Mouse (Mus musculus): Measurements from ENCODE around the gene Lamp5. TPM values are rescaled to one million over a fixed set of nuclear protein-coding genes. Genes with fewer than 3 reads are reported as not detected.

The Lamp5 gene
- 2.4 and 4.7 TPM in 2 replicates for polyA plus RNA-seq (2016; fragmentation: Nextera tagmentation; extraction: Ambion mirVana)

DNA sequence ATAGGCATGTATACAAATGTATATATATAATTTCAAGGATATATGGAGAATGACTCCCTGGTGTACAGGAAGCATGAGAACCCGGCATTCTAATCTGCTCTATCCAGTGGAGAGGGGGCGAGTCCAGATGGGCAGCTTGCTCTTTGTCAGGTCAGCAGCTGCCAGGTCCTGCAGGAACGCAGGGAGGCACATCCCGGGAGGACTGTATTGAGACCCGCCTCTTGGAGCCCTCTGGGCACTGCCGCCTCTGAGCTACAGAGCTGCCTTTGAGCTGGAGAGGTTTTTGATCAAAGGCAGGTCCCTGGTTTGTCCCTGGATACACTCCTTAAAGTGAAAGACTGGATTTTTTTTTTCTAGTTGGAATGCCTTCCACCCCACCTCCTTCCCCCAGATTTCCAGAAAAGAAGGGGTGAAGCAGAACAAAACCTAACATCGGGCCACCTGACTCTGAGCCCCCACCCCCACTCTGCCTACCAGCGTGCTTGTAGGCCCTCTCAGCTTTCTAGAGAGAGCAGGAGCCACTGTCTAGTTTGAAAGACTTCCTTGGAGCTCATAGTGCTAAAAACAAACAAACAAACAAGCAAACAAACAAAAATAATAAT, at the start of gene Lamp5:
TSS of gene Lamp5 (plus strand) at position 552 of the 602 bp plus-strand sequence.
- Histone ChIP-seq H3K4me1 (peaks cover 18% of the 10 kb centered on the region), H3K36me3 (replicated peaks) (no peaks in the 10 kb centered on the region), H3K4me3 (peak within 1 kb of the TSS; percentile 51), H3K27me3 (replicated peaks; ENCODE audit: low read depth, poor library complexity, severe bottlenecking) (peaks cover 39% of the 10 kb centered on the region), H3K27ac (replicated peaks) (0 out of 2 replicates have a peak within 1 kb of the TSS, but pooled peaks have one; percentile 10), H3K9me3 (no peaks in the 10 kb centered on the region)
- peak; percentile 56 for DNase-seq (ENCODE audit: low spot score)
- 1% methylated on average over 8 of the region's 8 CpGs for WGBS

DNA sequence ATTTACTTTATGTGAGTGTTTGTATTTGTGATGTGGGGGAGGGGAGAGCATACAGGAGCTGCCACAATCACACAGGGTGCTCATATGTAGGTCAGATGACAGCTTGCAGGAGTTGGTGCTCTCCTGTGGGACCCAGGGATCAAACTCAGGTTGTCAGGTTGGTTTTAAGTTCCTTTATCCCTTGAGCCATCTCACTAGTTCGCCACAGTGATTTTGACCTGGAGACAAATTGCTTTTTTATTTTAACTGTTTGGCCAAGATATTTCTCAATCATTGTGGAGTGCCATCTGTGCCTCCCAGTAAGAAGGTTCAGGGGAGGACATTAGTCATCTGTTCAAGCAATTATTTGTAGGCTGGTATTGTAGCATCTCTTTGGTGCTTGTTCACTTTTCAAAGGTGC, 48.2 kb upstream of the Lamp5 start:
- 84% methylated on average over 1 of the region's 1 CpGs for WGBS
- no peaks in the 10 kb centered on the region for H3K9me3 ChIP-seq
- H3K27ac ChIP-seq (replicated peaks): no peak overlapping the region
- no peaks in the 10 kb centered on the region for H3K27me3 ChIP-seq (replicated peaks; ENCODE audit: low read depth, poor library complexity, severe bottlenecking)
- H3K4me3 ChIP-seq: no peak overlapping the region
- H3K36me3 ChIP-seq (replicated peaks): 0 out of 2 replicates have a peak, but pooled peaks cover 3% of the 10 kb centered on the region
- no peak for DNase-seq (ENCODE audit: low spot score)
- peaks cover 5% of the 10 kb centered on the region; the same call in 1 of the 2 replicates for H3K4me1 ChIP-seq

DNA sequence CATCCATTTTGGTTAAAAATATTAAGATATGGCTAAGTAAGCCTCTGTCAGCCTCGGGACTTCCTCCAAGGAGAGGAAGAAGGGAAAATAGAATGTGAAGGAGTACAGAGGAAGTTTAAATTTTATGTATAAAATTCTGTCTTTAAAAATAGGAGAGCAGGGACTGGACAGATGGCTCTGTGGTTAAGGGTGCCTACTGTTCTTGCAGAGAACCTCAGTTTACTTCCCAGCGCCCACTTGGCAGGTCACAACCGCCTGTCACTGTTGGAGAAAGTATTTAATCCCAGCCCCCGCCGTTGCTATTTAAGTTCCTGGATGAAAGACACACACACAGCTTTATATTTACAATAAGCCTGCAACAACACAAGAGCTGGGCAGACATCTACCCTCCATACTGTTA, 45.8 kb upstream of the Lamp5 start:
- DNase-seq (ENCODE audit: low spot score): no peak
- no peaks in the 10 kb centered on the region for H3K27me3 ChIP-seq (replicated peaks; ENCODE audit: low read depth, poor library complexity, severe bottlenecking)
- no peaks in the 10 kb centered on the region for H3K9me3 ChIP-seq
- no peaks in the 10 kb centered on the region for H3K4me1 ChIP-seq
- H3K27ac ChIP-seq (replicated peaks): no peak overlapping the region
- H3K36me3 ChIP-seq (replicated peaks): 0 out of 2 replicates have a peak, but pooled peaks cover 3% of the 10 kb centered on the region
- no peak overlapping the region for H3K4me3 ChIP-seq
- 90% methylated on average over 5 of the region's 5 CpGs for WGBS

DNA sequence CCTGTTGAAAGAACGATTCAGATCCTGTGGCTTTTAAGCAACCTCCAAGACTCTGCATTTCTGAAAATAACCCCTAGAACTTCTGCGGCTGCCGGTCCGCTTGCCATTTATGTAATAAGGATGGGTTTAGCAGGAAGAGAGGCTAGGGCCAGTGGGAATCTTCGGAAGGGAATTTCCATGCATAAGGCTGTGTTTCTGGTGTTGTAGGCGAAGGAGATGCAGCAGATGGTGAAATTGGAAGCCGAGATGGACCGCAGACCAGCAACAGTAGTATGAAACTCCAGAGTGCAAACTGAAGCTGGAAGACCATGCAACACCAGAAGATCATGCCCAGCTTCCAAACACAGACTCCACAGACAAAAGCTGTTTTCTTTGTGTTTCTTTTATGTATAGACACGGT, 39.3 kb upstream of the Lamp5 start:
- no peaks in the 10 kb centered on the region for H3K27me3 ChIP-seq (replicated peaks; ENCODE audit: low read depth, poor library complexity, severe bottlenecking)
- DNase-seq (ENCODE audit: low spot score): no peak
- 93% methylated on average over 9 of the region's 9 CpGs for WGBS

GRCm38 (mm10) chr2:136048464-136048863, 3.6 kb upstream of the Lamp5 start:
- Histone ChIP-seq H3K27me3 (replicated peaks; ENCODE audit: low read depth, poor library complexity, severe bottlenecking) (peaks cover 34% of the 10 kb centered on the region), H3K4me1 (peaks cover 18% of the 10 kb centered on the region), H3K27ac (replicated peaks) (no peak overlapping the region), H3K36me3 (replicated peaks) (no peaks in the 10 kb centered on the region), H3K4me3 (no peak overlapping the region), H3K9me3 (no peaks in the 10 kb centered on the region)
- no peak for DNase-seq (ENCODE audit: low spot score)
- 91% methylated on average over 4 of the region's 4 CpGs for WGBS

More for the DNA sequence above, 39.3 kb upstream of the Lamp5 start:
- no peak overlapping the region for H3K27ac ChIP-seq (replicated peaks)
- 0 out of 2 replicates have a peak, but pooled peaks cover 3% of the 10 kb centered on the region for H3K36me3 ChIP-seq (replicated peaks)
- no peaks in the 10 kb centered on the region for H3K4me1 ChIP-seq
- no peak overlapping the region for H3K4me3 ChIP-seq
- H3K9me3 ChIP-seq: no peaks in the 10 kb centered on the region

DNA sequence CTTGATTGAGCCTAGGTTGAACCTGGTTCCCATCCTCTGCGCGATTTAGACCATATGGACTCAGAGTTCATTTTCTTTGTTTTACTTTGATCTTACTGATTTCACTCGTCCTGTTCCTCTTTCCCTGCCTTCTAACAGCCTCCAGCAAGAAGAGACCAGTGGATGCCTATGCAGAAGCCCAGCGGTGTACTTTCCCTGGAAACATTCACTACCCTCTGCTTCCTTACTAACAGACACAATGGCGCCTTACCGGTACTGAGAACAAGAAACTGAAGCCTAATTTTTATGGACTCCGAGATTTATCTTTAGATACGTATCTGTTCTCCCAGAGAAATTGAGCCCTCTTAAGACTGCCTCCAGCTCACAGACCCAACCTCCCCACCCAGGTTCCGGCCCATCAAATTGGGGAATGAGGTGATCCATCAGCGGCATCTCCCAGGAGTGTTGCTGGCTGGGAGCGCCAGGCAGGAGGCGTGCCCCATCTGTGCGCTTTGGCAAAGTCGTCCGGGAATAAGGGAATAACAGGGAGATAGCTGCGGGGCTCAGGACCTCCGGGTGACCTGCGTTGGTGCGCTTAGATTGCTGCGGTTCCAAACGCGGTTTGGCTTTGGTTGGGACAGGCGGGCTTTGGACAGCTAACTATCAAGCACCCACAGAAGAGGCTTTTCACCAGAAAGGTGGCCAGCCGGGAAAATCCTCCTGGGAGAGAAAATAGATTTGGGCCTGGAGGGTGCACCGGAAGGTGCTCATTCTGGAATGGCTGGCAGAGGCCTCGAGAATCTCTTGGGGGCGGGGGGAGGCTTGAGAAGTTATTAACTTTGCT, 1.0 kb upstream of the Lamp5 start:
- 13% methylated on average over 27 of the region's 27 CpGs for WGBS
- Histone ChIP-seq H3K27me3 (replicated peaks; ENCODE audit: low read depth, poor library complexity, severe bottlenecking) (peaks cover 38% of the 10 kb centered on the region), H3K4me1 (peaks cover 18% of the 10 kb centered on the region), H3K9me3 (no peaks in the 10 kb centered on the region), H3K27ac (replicated peaks) (0 out of 2 replicates have a peak overlapping the region, but pooled peaks have one; percentile 1), H3K36me3 (replicated peaks) (no peaks in the 10 kb centered on the region), H3K4me3 (peak overlapping the region; percentile 51)
- DNase-seq (ENCODE audit: low spot score): peak; percentile 44

GRCm38 (mm10) chr2:136057861-136058331, 5.9 kb downstream of the Lamp5 start:
- DNase-seq (ENCODE audit: low spot score): peak; percentile 56
- WGBS: 5% methylated on average over 19 of the region's 19 CpGs
- no peaks in the 10 kb centered on the region for H3K9me3 ChIP-seq
- H3K4me3 ChIP-seq: peak overlapping the region; percentile 59
- no peak overlapping the region for H3K27ac ChIP-seq (replicated peaks)
- no peaks in the 10 kb centered on the region for H3K36me3 ChIP-seq (replicated peaks)
- peaks cover 28% of the 10 kb centered on the region for H3K4me1 ChIP-seq
- H3K27me3 ChIP-seq (replicated peaks; ENCODE audit: low read depth, poor library complexity, severe bottlenecking): peaks cover 53% of the 10 kb centered on the region

DNA sequence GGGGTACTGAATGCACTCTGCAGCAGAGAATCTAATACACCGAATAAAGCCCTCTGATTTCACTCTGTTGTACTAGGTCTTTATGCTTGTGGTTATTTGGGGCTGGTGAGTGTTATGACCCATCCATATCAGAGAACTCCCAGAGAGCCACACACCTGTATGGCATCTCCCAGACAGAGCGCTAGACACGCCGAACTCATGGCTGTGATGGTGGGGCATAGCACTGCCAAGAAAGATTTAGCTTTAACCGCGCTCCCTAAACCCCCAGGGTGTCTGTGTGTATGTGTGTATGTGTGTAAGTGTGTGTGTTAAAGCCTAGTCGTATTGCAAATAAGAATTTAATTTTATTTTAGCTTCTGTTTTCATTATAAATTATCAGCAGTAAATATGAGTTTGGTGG, 6.4 kb downstream of the Lamp5 start:
- Histone ChIP-seq H3K36me3 (replicated peaks) (no peaks in the 10 kb centered on the region), H3K4me3 (peak overlapping the region; percentile 59), H3K27me3 (replicated peaks; ENCODE audit: low read depth, poor library complexity, severe bottlenecking) (peaks cover 53% of the 10 kb centered on the region), H3K4me1 (peaks cover 28% of the 10 kb centered on the region), H3K9me3 (no peaks in the 10 kb centered on the region), H3K27ac (replicated peaks) (no peak overlapping the region)
- 4% methylated on average over 7 of the region's 7 CpGs for WGBS
- peak; percentile 22 for DNase-seq (ENCODE audit: low spot score)

DNA sequence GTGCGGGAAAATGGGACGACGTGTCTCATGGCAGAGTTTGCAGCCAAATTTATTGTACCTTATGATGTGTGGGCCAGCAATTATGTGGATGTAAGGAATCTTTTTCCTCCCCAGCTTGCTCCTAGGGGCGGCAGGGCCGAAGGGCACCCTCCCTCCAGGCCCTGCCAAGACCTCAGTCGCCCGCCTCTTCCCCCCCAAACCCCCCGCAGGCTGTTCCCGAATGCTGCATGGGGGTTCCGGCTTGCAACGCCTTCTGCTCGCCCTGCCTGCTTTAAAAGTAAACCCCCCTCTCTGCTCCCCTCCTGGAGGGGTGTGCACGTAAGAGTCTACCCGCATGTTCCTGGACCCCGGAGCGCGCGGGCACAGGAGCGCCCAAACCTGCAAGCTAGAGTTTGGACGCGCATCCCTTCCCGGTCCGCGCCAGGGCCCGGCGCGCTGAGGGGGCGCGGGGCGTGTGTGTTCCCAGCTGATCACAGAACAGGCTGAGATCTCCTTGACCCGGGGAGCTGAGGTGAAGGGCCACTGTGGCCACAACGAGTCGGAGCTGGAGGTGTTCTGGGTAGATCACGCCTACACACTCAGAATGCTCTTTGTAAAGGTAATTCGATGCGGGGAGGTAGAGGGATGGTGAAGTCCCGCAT, 7.1 kb downstream of the Lamp5 start:
- Histone ChIP-seq H3K27ac (replicated peaks) (peak overlapping the region; percentile 66; the same call in 1 of the 2 replicates), H3K27me3 (replicated peaks; ENCODE audit: low read depth, poor library complexity, severe bottlenecking) (peaks cover 53% of the 10 kb centered on the region), H3K4me1 (peaks cover 28% of the 10 kb centered on the region), H3K9me3 (no peaks in the 10 kb centered on the region), H3K4me3 (peak overlapping the region; percentile 59), H3K36me3 (replicated peaks) (no peaks in the 10 kb centered on the region)
- 2% methylated on average over 37 of the region's 37 CpGs for WGBS
- DNase-seq (ENCODE audit: low spot score): peak; percentile 56

GRCm38 (mm10) chr2:136064356-136064755, 12.3 kb downstream of the Lamp5 start:
- DNase-seq (ENCODE audit: low spot score): no peak
- H3K4me3 ChIP-seq: no peak overlapping the region
- H3K27ac ChIP-seq (replicated peaks): no peak overlapping the region
- H3K27me3 ChIP-seq (replicated peaks; ENCODE audit: low read depth, poor library complexity, severe bottlenecking): peaks cover 22% of the 10 kb centered on the region
- peaks cover 17% of the 10 kb centered on the region for H3K4me1 ChIP-seq
- H3K36me3 ChIP-seq (replicated peaks): no peaks in the 10 kb centered on the region
- 81% methylated on average over 1 of the region's 1 CpGs for WGBS
- H3K9me3 ChIP-seq: no peaks in the 10 kb centered on the region

DNA sequence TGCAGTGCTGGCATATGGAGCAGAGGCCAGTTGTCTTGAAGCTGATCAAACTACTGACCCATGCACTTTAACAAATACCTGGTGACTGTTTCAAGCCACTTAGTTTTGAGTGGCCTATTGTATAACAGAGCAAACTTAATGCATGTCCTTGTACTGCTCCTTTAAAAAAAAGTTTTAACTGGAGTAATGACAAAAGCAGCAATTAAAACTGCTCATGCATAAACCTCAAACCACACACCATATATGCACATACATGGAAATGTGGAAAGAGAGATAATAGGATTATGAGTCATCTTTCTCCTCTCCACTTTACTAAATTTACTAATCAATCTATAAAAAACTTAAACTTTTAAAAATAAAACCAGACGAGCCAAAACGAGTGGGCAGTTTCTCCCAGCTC, 43.9 kb downstream of the Lamp5 start:
- H3K27me3 ChIP-seq (replicated peaks; ENCODE audit: low read depth, poor library complexity, severe bottlenecking): no peaks in the 10 kb centered on the region
- no peak overlapping the region for H3K4me3 ChIP-seq
- H3K9me3 ChIP-seq: no peaks in the 10 kb centered on the region
- no peaks in the 10 kb centered on the region for H3K4me1 ChIP-seq
- H3K36me3 ChIP-seq (replicated peaks): no peaks in the 10 kb centered on the region
- WGBS: 77% methylated on average over 2 of the region's 2 CpGs
- H3K27ac ChIP-seq (replicated peaks): no peak overlapping the region
- no peak for DNase-seq (ENCODE audit: low spot score)

GRCm38 (mm10) chr2:136097143-136097542, 45.1 kb downstream of the Lamp5 start:
- no peak overlapping the region for H3K27ac ChIP-seq (replicated peaks)
- DNase-seq (ENCODE audit: low spot score): no peak
- WGBS: 87% methylated on average over 3 of the region's 3 CpGs
- no peaks in the 10 kb centered on the region for H3K9me3 ChIP-seq
- H3K4me1 ChIP-seq: no peaks in the 10 kb centered on the region
- no peaks in the 10 kb centered on the region for H3K36me3 ChIP-seq (replicated peaks)
- no peak overlapping the region for H3K4me3 ChIP-seq
- no peaks in the 10 kb centered on the region for H3K27me3 ChIP-seq (replicated peaks; ENCODE audit: low read depth, poor library complexity, severe bottlenecking)
